Mouse (Mus musculus) hindbrain, embryonic 16.5 days (tissue): ENCODE measurements around the gene Nfatc3. TPM values are rescaled to one million over a fixed set of nuclear protein-coding genes. Genes with fewer than 3 reads are reported as not detected.

ENCODE experiments used
- ATAC-seq: fragments of 200-750 bp; cut with Nextera tagmentation; 2 replicates; pipeline ENCODE4 v1.8.0; 2017; ENCODE audit warnings: moderate TSS enrichment, moderate library complexity
- H3K27ac ChIP-seq: fragments of 300-500 bp; sonication (generic); 2 replicates; pipeline ENCODE4 v1.5.1; 2014; ENCODE audit warnings: low read depth, mild to moderate bottlenecking, control low read depth, low read length, moderate library complexity
- H3K27me3 ChIP-seq: fragments of 300-500 bp; sonication (generic); replicated peaks from 2 replicates; pipeline ENCODE4 v1.6.1; 2014; ENCODE audit warnings: low read length; ENCODE audit not compliant: control insufficient read depth, insufficient read depth
- H3K36me3 ChIP-seq: fragments of 300-500 bp; sonication (generic); 2 replicates; pipeline ENCODE4 v1.6.1; 2014; ENCODE audit warnings: mild to moderate bottlenecking, low read length, moderate library complexity, mixed read lengths; ENCODE audit not compliant: control insufficient read depth, insufficient read depth
- H3K4me1 ChIP-seq: fragments of 300-500 bp; sonication (generic); 2 replicates; pipeline ENCODE4 v1.6.1; 2014; ENCODE audit warnings: low read depth, low read length; ENCODE audit not compliant: control insufficient read depth, insufficient read depth
- H3K4me2 ChIP-seq: fragments of 300-500 bp; sonication (generic); 2 replicates; pipeline ENCODE4 v1.6.1; 2014; ENCODE audit warnings: mild to moderate bottlenecking, low read length, control low read depth, moderate library complexity
- H3K4me3 ChIP-seq: fragments of 300-500 bp; sonication (generic); 2 replicates; pipeline ENCODE4 v1.5.1; 2014; ENCODE audit warnings: mild to moderate bottlenecking, low read length, control low read depth, moderate library complexity
- H3K9ac ChIP-seq: fragments of 300-500 bp; sonication (generic); 2 replicates; pipeline ENCODE4 v1.6.1; 2014; ENCODE audit warnings: low read depth, mild to moderate bottlenecking, control low read depth, low read length, moderate library complexity
- H3K9me3 ChIP-seq: fragments of 300-500 bp; sonication (generic); 2 replicates; pipeline ENCODE4 v1.6.1; 2014; ENCODE audit warnings: mild to moderate bottlenecking, low read length, moderate library complexity; ENCODE audit not compliant: control insufficient read depth
- WGBS: fragments of 180-500 bp; shearing (Covaris S2); extraction: QIAGEN DNeasy Blood & Tissue Kit; methylation state at CpG from one replicate; pipeline ENCODE4 v1.1.7; 2014; 5-methylcytosine and 5-hydroxymethylcytosine counted together
- polyA plus RNA-seq: library from polyadenylated mRNA; unstranded; fragments of >200 nt; fragmentation: Nextera tagmentation; extraction: Ambion mirVana; gene quantifications from 2 replicates; pipeline ENCODE4 v1.2.1, GENCODE M21; 2015

The Nfatc3 gene
- polyA plus RNA-seq, 1 experiment from 2014 or later, result 2.6 TPM

- Histone ChIP-seq H3K27ac (no peak overlapping the region), H3K9ac (no peak overlapping the region), H3K9me3 (no peaks in the 10 kb centered on the region), H3K27me3 (no peaks in the 10 kb centered on the region), H3K4me2 (no peak overlapping the region), H3K4me1 (no peaks in the 10 kb centered on the region), H3K36me3 (no peaks in the 10 kb centered on the region), H3K4me3 (no peak overlapping the region)
- ATAC-seq, result no peak
Observed at GRCm38 (mm10) chr8:106072113-106072512, 13.5 kb downstream of the Nfatc3 start.

- Histone ChIP-seq H3K27ac (no peak overlapping the region), H3K4me1 (no peaks in the 10 kb centered on the region), H3K4me3 (no peak overlapping the region), H3K9ac (no peak overlapping the region), H3K9me3 (no peaks in the 10 kb centered on the region), H3K4me2 (no peak overlapping the region), H3K27me3 (no peaks in the 10 kb centered on the region), H3K36me3 (no peaks in the 10 kb centered on the region)
- ATAC-seq, result no peak
Observed at GRCm38 (mm10) chr8:106074236-106074635, 15.6 kb downstream of the Nfatc3 start.

GRCm38 (mm10) chr8:106074659-106075058 lies 16.0 kb downstream of the Nfatc3 start:
- 84% methylated on average over 1 of the region's 1 CpGs for WGBS
- H3K36me3 ChIP-seq, result no peaks in the 10 kb centered on the region
- ATAC-seq, result no peak

GRCm38 (mm10) chr8:106075161-106075862 lies 16.7 kb downstream of the Nfatc3 start:
- no peaks in the 10 kb centered on the region for H3K9me3 ChIP-seq
- H3K4me1 ChIP-seq, result no peaks in the 10 kb centered on the region
- no peaks in the 10 kb centered on the region for H3K27me3 ChIP-seq
- 77% methylated on average over 9 of the region's 9 CpGs for WGBS
- no peaks in the 10 kb centered on the region for H3K36me3 ChIP-seq
- H3K9ac ChIP-seq, result no peak overlapping the region
- no peak overlapping the region for H3K4me3 ChIP-seq
- H3K4me2 ChIP-seq, result no peak overlapping the region
- ATAC-seq, result no peak
- no peak overlapping the region for H3K27ac ChIP-seq

More at GRCm38 (mm10) chr8:106074659-106075058, 16.0 kb downstream of the Nfatc3 start:
- Histone ChIP-seq H3K9me3 (no peaks in the 10 kb centered on the region), H3K4me3 (no peak overlapping the region), H3K27me3 (no peaks in the 10 kb centered on the region), H3K27ac (no peak overlapping the region), H3K4me1 (no peaks in the 10 kb centered on the region), H3K9ac (no peak overlapping the region), H3K4me2 (no peak overlapping the region)

DNA sequence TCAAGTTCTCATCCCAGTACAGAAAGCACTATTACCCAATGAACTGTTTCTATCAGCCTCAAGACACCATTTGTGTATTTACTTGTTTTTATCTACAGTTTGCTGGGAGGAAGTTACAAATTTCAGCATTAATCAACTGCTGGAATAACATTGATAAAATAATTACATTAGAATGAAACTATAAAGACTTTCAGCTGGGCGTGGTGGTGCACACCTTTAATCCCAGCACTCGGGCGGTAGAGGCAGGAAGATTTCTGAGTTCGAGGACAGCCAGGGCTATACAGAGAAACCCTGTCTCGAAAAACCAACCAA lies 17.2 kb downstream of the Nfatc3 start:
- Histone ChIP-seq H3K27me3 (no peaks in the 10 kb centered on the region), H3K27ac (no peak overlapping the region), H3K9me3 (no peaks in the 10 kb centered on the region), H3K36me3 (no peaks in the 10 kb centered on the region), H3K4me2 (no peak overlapping the region), H3K4me1 (no peaks in the 10 kb centered on the region), H3K4me3 (no peak overlapping the region), H3K9ac (no peak overlapping the region)
- ATAC-seq, result no peak
- WGBS, result 96% methylated on average over 5 of the region's 5 CpGs

DNA sequence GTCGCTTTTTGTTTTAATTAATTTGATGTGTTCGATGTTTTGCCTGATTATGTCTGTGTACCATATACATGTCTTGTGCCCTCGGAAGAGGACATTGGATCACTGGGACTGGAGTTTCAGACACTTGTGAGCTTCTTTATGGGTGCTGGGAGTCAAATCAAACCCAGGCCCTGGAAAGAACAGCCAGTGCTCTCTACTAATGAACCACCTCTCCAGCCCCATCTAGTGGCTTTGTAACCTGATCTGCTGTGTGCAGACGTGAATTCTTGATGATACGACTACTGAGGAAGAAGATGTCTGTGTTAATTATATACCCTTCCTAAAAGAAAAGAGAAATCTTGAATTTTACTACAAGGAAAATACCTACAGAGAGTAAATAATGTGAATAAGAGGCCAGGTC lies 18.0 kb downstream of the Nfatc3 start:
- 78% methylated on average over 5 of the region's 5 CpGs for WGBS
- ATAC-seq, result no peak
- Histone ChIP-seq H3K36me3 (no peaks in the 10 kb centered on the region), H3K9me3 (no peaks in the 10 kb centered on the region), H3K9ac (no peak overlapping the region), H3K4me2 (no peak overlapping the region), H3K27me3 (no peaks in the 10 kb centered on the region), H3K4me3 (no peak overlapping the region), H3K27ac (no peak overlapping the region), H3K4me1 (no peaks in the 10 kb centered on the region)

DNA sequence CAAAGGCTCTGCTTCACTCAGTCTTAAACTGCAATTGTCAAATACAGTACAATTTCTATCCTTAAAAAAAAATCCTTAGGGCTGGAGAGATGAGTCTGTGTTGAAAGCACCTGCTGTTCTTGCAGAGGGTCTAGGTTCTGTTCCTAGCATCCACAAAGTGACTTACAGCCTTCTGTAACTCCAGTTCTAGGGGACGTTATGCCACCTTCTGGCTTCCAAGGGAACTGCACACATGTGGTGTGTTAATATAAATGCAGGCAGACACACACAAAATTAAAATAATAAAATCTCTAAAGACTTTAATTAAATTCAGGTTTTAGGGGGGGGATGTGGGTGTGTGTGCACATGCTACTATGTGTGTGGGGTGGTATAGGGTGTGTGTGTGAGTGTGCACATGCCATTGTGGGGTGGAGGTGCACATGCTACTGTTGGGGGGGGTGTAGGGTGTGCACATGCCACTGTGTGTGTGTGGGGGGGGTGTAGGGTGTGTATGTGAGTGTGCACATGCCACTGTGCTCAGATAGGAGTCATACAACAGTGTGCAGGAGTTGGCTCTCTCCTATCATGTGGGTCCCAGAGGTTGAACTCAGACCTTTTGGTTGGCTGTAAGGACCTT lies 18.9 kb downstream of the Nfatc3 start:
- H3K27ac ChIP-seq, result no peak overlapping the region
- no peaks in the 10 kb centered on the region for H3K27me3 ChIP-seq
- no peaks in the 10 kb centered on the region for H3K36me3 ChIP-seq
- no peak overlapping the region for H3K4me3 ChIP-seq
- no peak overlapping the region for H3K9ac ChIP-seq
- no peak overlapping the region for H3K4me2 ChIP-seq
- no peaks in the 10 kb centered on the region for H3K9me3 ChIP-seq
- WGBS, result 90% methylated on average over 1 of the region's 1 CpGs
- H3K4me1 ChIP-seq, result no peaks in the 10 kb centered on the region
- ATAC-seq, result peak; percentile 54; the same call in 1 of the 2 replicates

GRCm38 (mm10) chr8:106102321-106102720 lies 43.7 kb downstream of the Nfatc3 start:
- H3K36me3 ChIP-seq, result peaks cover 10% of the 10 kb centered on the region; the same call in 1 of the 2 replicates
- H3K4me2 ChIP-seq, result no peak overlapping the region
- H3K4me1 ChIP-seq, result no peaks in the 10 kb centered on the region
- H3K27ac ChIP-seq, result no peak overlapping the region
- no peak for ATAC-seq
- no peak overlapping the region for H3K9ac ChIP-seq
- H3K4me3 ChIP-seq, result no peak overlapping the region
- H3K9me3 ChIP-seq, result no peaks in the 10 kb centered on the region
- H3K27me3 ChIP-seq, result no peaks in the 10 kb centered on the region
- whole genome bisulfite sequencing, result 87% methylated on average over 4 of the region's 4 CpGs

DNA sequence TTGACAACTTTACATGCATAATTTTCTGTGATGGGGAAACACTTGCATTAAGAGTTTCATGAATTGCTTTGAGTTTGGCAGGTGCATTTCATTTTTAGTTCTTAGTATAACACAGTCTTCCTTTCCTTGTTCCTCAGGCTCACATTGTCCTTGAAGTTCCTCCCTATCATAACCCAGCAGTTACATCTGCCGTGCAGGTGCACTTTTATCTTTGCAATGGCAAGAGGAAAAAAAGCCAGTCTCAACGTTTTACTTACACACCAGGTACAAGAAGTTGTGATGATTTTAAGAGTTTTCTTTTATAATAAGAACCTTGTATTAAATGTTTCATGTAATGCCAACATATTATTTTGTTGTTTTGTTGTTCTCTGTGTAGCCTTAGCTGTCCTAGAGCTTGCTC lies 45.2 kb downstream of the Nfatc3 start:
- Histone ChIP-seq H3K4me2 (no peak overlapping the region), H3K4me1 (no peaks in the 10 kb centered on the region), H3K4me3 (no peak overlapping the region), H3K27me3 (no peaks in the 10 kb centered on the region), H3K9ac (no peak overlapping the region), H3K9me3 (no peaks in the 10 kb centered on the region), H3K36me3 (peaks cover 18% of the 10 kb centered on the region), H3K27ac (no peak overlapping the region)
- 93% methylated on average over 2 of the region's 2 CpGs for WGBS
- ATAC-seq, result no peak
